Mouse (Mus musculus) left cerebral cortex, adult 8-10 months (tissue): Measurements from ENCODE around the gene Wdr86. TPM values are rescaled to one million over a fixed set of nuclear protein-coding genes. Genes with fewer than 3 reads are reported as not detected.
A peak's percentile ranks its signal among the peaks of the same experiment; 100 is the strongest.

Source experiments
- DNase-seq, 2 experiments: peaks; one replicate each; pipeline ENCODE4 v3.0.0; 2022; ENCODE audit warnings: low spot score in 2 of 2
- total RNA-seq, 4 experiments: library from RNA; stranded (reverse); gene quantifications; 2 replicates each; pipeline ENCODE4 v1.2.4; 2022

Wdr86 gene
- total RNA-seq, 4 experiments from 2014 or later: 0.33 to 2.2 (median 0.99) TPM

DNA sequence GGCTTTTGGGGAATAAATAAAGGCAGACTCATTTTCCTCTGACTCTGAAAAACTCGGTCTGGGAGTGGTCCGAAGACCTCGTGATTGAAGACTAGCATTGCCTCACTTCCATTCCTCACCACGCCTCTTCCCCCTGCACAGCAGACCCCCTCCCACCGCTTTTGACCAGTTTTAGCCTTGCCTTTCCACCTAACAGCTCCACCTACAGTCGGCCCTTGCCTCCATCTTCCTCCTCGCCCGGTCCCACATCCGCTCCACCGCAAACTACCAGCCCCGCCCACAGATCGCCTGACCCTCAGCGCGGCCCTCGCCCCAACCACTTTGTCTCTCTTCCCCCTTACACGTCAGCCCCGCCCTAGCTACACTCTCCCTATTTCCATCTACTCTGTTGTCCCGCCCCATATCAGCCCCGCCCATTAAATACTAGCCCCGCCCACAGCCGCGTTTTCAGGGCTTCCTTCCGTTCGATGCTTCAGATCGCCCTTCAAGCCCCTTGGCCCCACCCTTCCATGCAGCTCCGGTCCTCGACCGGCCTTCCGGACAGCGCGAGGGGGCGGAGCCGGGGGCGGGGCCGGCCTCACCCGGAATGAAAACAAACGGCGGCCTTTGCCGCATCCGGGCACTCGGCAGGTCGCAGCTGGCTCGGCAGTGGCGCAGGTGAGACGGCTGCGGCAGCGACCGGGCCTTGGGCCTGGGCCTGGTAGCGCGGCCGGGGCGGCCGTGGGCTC, 45.0 kb downstream of the Wdr86 start, which contains the start of gene Nub1:
TSS of gene Nub1 (plus strand) at position 167 of the 728 bp plus-strand sequence.
- DNase-seq: peak; percentile 91 to 97

DNA sequence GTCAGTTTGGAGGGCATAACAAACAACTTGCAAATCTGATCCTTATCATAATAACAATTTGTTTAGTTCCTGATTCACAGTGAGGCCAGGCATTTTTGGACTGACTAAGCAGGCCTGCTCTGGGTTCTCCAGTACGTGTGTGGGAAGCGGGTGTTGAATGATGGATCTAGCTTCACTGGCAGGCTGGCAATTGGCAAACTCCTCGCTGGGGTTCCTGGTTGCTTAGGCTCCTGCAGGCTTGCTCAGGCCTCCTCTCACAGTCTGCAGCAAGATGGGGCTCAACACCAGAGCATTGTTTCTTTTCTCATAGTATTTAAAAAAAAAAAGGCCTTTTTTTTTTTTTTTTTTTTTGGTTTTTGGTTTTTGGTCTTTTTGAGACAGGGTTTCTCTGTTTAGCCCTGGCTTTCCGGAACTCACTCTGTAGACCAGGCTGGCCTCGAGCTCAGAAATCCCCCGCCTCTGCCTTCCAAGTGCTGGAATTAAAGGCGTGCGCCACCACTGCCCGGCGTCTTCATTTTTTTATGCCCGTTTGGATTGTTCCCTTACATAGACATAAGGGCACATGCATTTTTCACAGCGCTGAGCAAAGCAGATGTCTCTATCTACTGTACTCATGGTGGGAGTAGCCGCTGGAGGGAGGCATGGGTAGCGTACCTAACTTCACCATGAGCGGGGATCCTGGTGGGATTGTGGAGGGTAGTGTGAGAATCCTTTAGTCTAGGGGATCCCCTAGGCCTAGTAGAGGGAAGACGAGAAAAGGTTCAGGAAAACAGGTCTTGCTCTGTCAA, 45.8 kb downstream of the Wdr86 start:
- peak; percentile 28 to 81 for DNase-seq

DNA sequence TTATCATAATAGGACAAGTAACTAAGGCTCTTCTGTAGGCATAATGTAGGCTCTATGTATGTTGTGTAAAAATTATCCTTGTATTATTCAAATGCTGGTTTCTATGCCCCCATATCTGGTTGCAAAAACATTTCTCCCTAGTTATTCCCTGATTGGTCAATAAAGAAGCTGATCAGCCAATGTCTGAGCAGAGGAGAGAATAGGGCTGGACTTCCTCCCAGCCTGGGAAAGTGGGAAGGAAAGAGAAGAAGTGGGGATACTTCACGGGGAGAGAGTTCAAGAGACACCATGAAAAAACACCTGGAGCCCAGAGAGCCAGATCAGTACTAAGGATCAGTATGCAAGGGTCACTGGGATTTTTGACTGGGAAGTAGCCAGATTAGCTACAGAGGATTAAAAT, 49.1 kb downstream of the Wdr86 start:
- DNase-seq: no peak

DNA sequence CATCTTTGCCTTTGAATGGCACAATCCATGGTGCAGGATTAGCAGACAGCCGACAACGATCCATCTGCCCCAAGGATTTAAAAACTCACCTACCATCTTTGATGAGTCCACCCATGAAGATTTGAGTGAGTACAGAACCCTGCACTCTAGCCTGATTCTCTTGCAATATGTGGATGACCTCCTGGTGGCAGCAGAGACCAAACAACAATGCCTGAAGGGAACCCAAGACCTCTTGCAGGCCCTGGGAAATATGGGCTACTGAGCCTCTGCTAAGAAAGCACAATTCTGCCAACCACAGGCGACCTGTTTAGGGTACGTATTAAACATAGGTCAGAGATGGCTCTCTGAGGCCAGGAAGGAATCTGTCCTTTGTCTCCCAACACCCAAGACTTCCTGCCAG, 56.3 kb downstream of the Wdr86 start:
- DNase-seq: peak; percentile 59 to 80

Other genes starting within 250 kb of the Wdr86 start
- 1 to 10 TPM in 3 of 4 experiments, under 1 TPM in 1; 0.65 to 1.4 (median 1.2) TPM for gene Gbx1, start 203.5 kb downstream of the Wdr86 start, total RNA-seq
- 1 to 10 TPM in 2 of 4 experiments, under 1 TPM in 2; 0.65 to 4.1 (median 2.1) TPM for gene Asb10, start 189.7 kb downstream of the Wdr86 start, total RNA-seq
- under 1 TPM in 2 of 4 experiments, not detected in 2; 0.11 to 0.16 TPM for gene 4931409K22Rik, start 173.9 kb downstream of the Wdr86 start, total RNA-seq
- gene Abcf2, start 153.3 kb downstream of the Wdr86 start, total RNA-seq: 10 to 100 TPM; 80.5 to 93.3 (median 83.7) TPM
- 10 to 100 TPM; 63.7 to 82.2 (median 70.9) TPM for gene Chpf2, start 144.0 kb downstream of the Wdr86 start, total RNA-seq
- gene Smarcd3, start 106.3 kb downstream of the Wdr86 start, total RNA-seq: 100 to 1,000 TPM in 2 of 4 experiments, 10 to 100 TPM in 2; 98.6 to 117 (median 104) TPM
- 10 to 100 TPM; 85.4 to 91.5 (median 86.1) TPM for gene Nub1, start 45.2 kb downstream of the Wdr86 start, total RNA-seq
- 1 to 10 TPM in 1 of 4 experiments, not detected in 3; 1.5 TPM for gene Crygn, start 27.3 kb upstream of the Wdr86 start, total RNA-seq
- 100 to 1,000 TPM; 105 to 112 (median 108) TPM for gene Rheb, start 111.9 kb upstream of the Wdr86 start, total RNA-seq